Mouse (Mus musculus): ENCODE measurements at regions not wholly inside any gene's neighbourhood (a gene's known extent, or its start where the extent isn't known, plus 50 kb on each side); places are given as distances from the start of the nearest gene placed in this dataset.
A peak's percentile ranks its signal among the peaks of the same experiment; 100 is the strongest.

- Histone ChIP-seq H3K9ac (ENCODE audit: low read length) (no peak overlapping the region), H3K27me3 (ENCODE audit: control insufficient read depth, insufficient read depth, low read length) (no peaks in the 10 kb centered on the region), H3K4me2 (replicated peaks; ENCODE audit: low read depth) (no peak overlapping the region), H3K27ac (replicated peaks) (no peak overlapping the region), H3K4me3 (ENCODE audit: low read depth, low read length) (no peak overlapping the region), H3K9me3 (ENCODE audit: control insufficient read depth, low read length) (no peaks in the 10 kb centered on the region), H3K36me3 (ENCODE audit: control insufficient read depth, insufficient read depth, low read length) (no peaks in the 10 kb centered on the region), H3K4me1 (replicated peaks; ENCODE audit: control insufficient read depth, insufficient read depth) (no peaks in the 10 kb centered on the region)
- no peak for DNase-seq (ENCODE audit: low spot score)
- no peak for ATAC-seq (ENCODE audit: low FRiP score, low TSS enrichment)
- TF ChIP-seq EP300 (optimal IDR thresholded peaks at IDR 0.05) (no peak), CTCF (IDR thresholded peaks at IDR 0.05; ENCODE audit: low read depth) (no peak)
- 85% methylated on average over 5 of the region's 5 CpGs for WGBS
Measured at GRCm38 (mm10) chrX:10878922-10879321, 164.1 kb downstream of the Mid1ip1 start.

GRCm38 (mm10) chrX:10883729-10884464 lies 169.1 kb downstream of the Mid1ip1 start:
- H3K9ac ChIP-seq (ENCODE audit: low read length), result no peak overlapping the region
- H3K36me3 ChIP-seq (ENCODE audit: control insufficient read depth, insufficient read depth, low read length), result no peaks in the 10 kb centered on the region
- no peaks in the 10 kb centered on the region for H3K9me3 ChIP-seq (ENCODE audit: control insufficient read depth, low read length)
- no peak overlapping the region for H3K4me3 ChIP-seq (ENCODE audit: low read depth, low read length)
- H3K4me1 ChIP-seq (replicated peaks; ENCODE audit: control insufficient read depth, insufficient read depth), result no peaks in the 10 kb centered on the region
- TF ChIP-seq EP300 (optimal IDR thresholded peaks at IDR 0.05), result no peak
- TF ChIP-seq CTCF (IDR thresholded peaks at IDR 0.05; ENCODE audit: low read depth), result no peak
- H3K4me2 ChIP-seq (replicated peaks; ENCODE audit: low read depth), result no peak overlapping the region
- no peak for DNase-seq (ENCODE audit: low spot score)
- ATAC-seq (ENCODE audit: low FRiP score, low TSS enrichment), result no peak
- no peaks in the 10 kb centered on the region for H3K27me3 ChIP-seq (ENCODE audit: control insufficient read depth, insufficient read depth, low read length)
- no peak overlapping the region for H3K27ac ChIP-seq (replicated peaks)
- 67% methylated on average over 11 of the region's 11 CpGs for WGBS

DNA sequence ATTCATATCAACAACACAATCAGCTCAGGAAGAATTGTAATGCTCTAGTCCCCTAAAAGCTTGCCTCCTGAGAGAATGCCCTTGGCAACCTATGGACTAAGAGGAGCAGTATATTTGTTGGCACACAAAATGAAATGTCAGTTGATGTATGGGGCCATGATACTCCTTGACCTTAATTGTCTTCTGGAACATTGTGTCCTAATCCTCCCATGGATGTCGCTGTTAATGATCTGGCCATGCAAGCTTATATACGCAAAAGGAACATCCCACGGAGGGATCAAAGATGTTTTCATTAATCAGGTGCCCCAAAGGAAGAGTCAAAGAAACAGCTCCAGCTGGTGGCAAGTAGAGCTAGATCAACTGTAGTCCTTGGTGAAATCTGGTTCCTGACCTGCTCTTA lies 178.0 kb downstream of the Mid1ip1 start:
- DNase-seq (ENCODE audit: low spot score) (no peak), ATAC-seq (ENCODE audit: low FRiP score, low TSS enrichment) (no peak)
- H3K27me3 ChIP-seq (ENCODE audit: control insufficient read depth, insufficient read depth, low read length), result no peaks in the 10 kb centered on the region
- H3K4me2 ChIP-seq (replicated peaks; ENCODE audit: low read depth), result no peak overlapping the region
- H3K36me3 ChIP-seq (ENCODE audit: control insufficient read depth, insufficient read depth, low read length), result no peaks in the 10 kb centered on the region
- H3K9me3 ChIP-seq (ENCODE audit: control insufficient read depth, low read length), result no peaks in the 10 kb centered on the region
- no peak overlapping the region for H3K9ac ChIP-seq (ENCODE audit: low read length)
- H3K27ac ChIP-seq (replicated peaks), result no peak overlapping the region
- no peaks in the 10 kb centered on the region for H3K4me1 ChIP-seq (replicated peaks; ENCODE audit: control insufficient read depth, insufficient read depth)
- WGBS, result 78% methylated on average over 3 of the region's 3 CpGs
- H3K4me3 ChIP-seq (ENCODE audit: low read depth, low read length), result no peak overlapping the region
- no peak for TF ChIP-seq EP300 (optimal IDR thresholded peaks at IDR 0.05)

DNA sequence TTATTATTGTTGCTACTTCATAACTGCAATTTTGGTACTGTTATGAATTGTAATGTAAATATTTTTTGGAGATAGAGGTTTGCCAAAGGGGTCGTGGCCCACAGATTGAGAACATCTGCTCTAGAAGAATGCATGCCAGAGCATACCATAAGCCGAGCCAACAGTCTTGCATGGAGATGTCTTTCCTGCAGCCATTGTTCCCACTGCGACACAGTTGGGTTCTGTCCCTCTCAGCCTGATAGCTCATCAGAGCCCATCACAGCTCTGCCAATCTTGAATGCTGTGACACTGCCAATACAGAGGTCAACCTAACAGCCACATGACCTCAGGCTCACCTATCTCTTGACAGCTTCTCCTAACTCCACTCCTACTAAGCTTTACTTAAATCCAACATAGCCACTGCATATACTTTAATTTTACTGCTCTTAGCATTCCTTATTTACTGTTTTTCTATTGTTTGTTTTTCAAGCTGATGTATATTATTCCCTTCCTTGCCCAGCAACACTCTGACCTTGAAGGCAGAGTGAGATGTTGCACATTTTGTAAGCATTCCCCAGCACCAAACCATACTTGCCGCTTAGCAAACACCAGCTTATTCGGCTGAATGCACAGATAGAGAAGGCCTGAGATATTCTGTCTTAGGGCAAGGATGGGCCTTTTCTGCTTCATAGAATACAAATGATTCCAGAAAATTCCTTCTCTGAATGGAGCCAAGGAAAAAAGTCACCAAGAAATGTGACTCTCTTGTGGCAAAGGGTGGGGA lies 181.6 kb downstream of the Mid1ip1 start:
- no peak for ATAC-seq (ENCODE audit: low FRiP score, low TSS enrichment)
- no peaks in the 10 kb centered on the region for H3K27me3 ChIP-seq (ENCODE audit: control insufficient read depth, insufficient read depth, low read length)
- no peaks in the 10 kb centered on the region for H3K9me3 ChIP-seq (ENCODE audit: control insufficient read depth, low read length)
- H3K4me3 ChIP-seq (ENCODE audit: low read depth, low read length), result no peak overlapping the region
- no peak overlapping the region for H3K27ac ChIP-seq (replicated peaks)
- no peaks in the 10 kb centered on the region for H3K36me3 ChIP-seq (ENCODE audit: control insufficient read depth, insufficient read depth, low read length)
- DNase-seq (ENCODE audit: low spot score), result no peak
- H3K4me1 ChIP-seq (replicated peaks; ENCODE audit: control insufficient read depth, insufficient read depth), result no peaks in the 10 kb centered on the region
- WGBS, result 64% methylated on average over 5 of the region's 5 CpGs
- H3K4me2 ChIP-seq (replicated peaks; ENCODE audit: low read depth), result no peak overlapping the region
- no peak overlapping the region for H3K9ac ChIP-seq (ENCODE audit: low read length)
- TF ChIP-seq EP300 (optimal IDR thresholded peaks at IDR 0.05), result no peak
- TF ChIP-seq CTCF (IDR thresholded peaks at IDR 0.05; ENCODE audit: low read depth), result no peak

- WGBS, result 74% methylated on average over 4 of the region's 4 CpGs
- no peaks in the 10 kb centered on the region for H3K9me3 ChIP-seq (ENCODE audit: control insufficient read depth, low read length)
- DNase-seq (ENCODE audit: low spot score) (no peak), ATAC-seq (ENCODE audit: low FRiP score, low TSS enrichment) (no peak)
- H3K4me2 ChIP-seq (replicated peaks; ENCODE audit: low read depth), result no peak overlapping the region
- no peak overlapping the region for H3K27ac ChIP-seq (replicated peaks)
- H3K4me1 ChIP-seq (replicated peaks; ENCODE audit: control insufficient read depth, insufficient read depth), result no peaks in the 10 kb centered on the region
- TF ChIP-seq EP300 (optimal IDR thresholded peaks at IDR 0.05) (no peak), CTCF (IDR thresholded peaks at IDR 0.05; ENCODE audit: low read depth) (no peak)
- no peaks in the 10 kb centered on the region for H3K27me3 ChIP-seq (ENCODE audit: control insufficient read depth, insufficient read depth, low read length)
- no peak overlapping the region for H3K4me3 ChIP-seq (ENCODE audit: low read depth, low read length)
- H3K9ac ChIP-seq (ENCODE audit: low read length), result no peak overlapping the region
- no peaks in the 10 kb centered on the region for H3K36me3 ChIP-seq (ENCODE audit: control insufficient read depth, insufficient read depth, low read length)
Measured at GRCm38 (mm10) chrX:10902686-10903085, 187.9 kb downstream of the Mid1ip1 start.

GRCm38 (mm10) chrX:10904072-10904471 lies 189.3 kb downstream of the Mid1ip1 start:
- Histone ChIP-seq H3K4me3 (ENCODE audit: low read depth, low read length) (no peak overlapping the region), H3K27ac (replicated peaks) (0 out of 2 replicates have a peak overlapping the region, but pooled peaks have one; percentile 8), H3K27me3 (ENCODE audit: control insufficient read depth, insufficient read depth, low read length) (no peaks in the 10 kb centered on the region), H3K36me3 (ENCODE audit: control insufficient read depth, insufficient read depth, low read length) (no peaks in the 10 kb centered on the region), H3K9ac (ENCODE audit: low read length) (no peak overlapping the region), H3K9me3 (ENCODE audit: control insufficient read depth, low read length) (no peaks in the 10 kb centered on the region), H3K4me1 (replicated peaks; ENCODE audit: control insufficient read depth, insufficient read depth) (no peaks in the 10 kb centered on the region), H3K4me2 (replicated peaks; ENCODE audit: low read depth) (no peak overlapping the region)
- DNase-seq (ENCODE audit: low spot score) (peak; percentile 58), ATAC-seq (ENCODE audit: low FRiP score, low TSS enrichment) (peak; percentile 75; the same call in 1 of the 2 replicates)
- no peak for TF ChIP-seq CTCF (IDR thresholded peaks at IDR 0.05; ENCODE audit: low read depth)
- 52% methylated on average over 6 of the region's 6 CpGs for WGBS
